15 mouse cellular contexts compared by ENCODE assay signal in genomic region chr6:116127918-116128443, GRCm38 (mm10).
"Had no signal": no experiment of that assay in that cellular context is flagged by ENCODE, and none has a peak within 500 bp of the region (broad histone marks: within the 10 kb centered on the region; RNA-seq: fewer than 3 reads in every experiment).

No protein-coding gene starts in this region.

- DNase-seq: layer of hippocampus, adult 9-11 months; right cerebral cortex, postnatal 25 days; thymus, adult 18-20 months; thymus, postnatal 36 days had no signal

- H3K36me3 ChIP-seq: midbrain, embryonic 15.5 days had no signal

- H3K9me3 ChIP-seq: limb, embryonic 10.5 days; limb, embryonic 13.5 days; midbrain, embryonic 12.5 days; midbrain, embryonic 15.5 days had no signal

- H3K27me3 ChIP-seq: limb, embryonic 13.5 days; midbrain, embryonic 12.5 days; midbrain, embryonic 15.5 days had no signal

- H3K4me2 ChIP-seq: limb, embryonic 13.5 days; lung, embryonic 14.5 days; midbrain, embryonic 12.5 days; midbrain, embryonic 15.5 days had no signal

- H3K4me1 ChIP-seq: limb, embryonic 10.5 days; limb, embryonic 13.5 days; midbrain, embryonic 15.5 days had no signal

- ATAC-seq: liver, postnatal 0 days; lung, postnatal 0 days; midbrain, embryonic 15.5 days had no signal

- H3K27ac ChIP-seq: kidney, postnatal 0 days; layer of hippocampus, adult 2 months; limb, embryonic 10.5 days; limb, embryonic 13.5 days; liver, embryonic 14.5 days; macrophage; midbrain, embryonic 12.5 days; midbrain, embryonic 15.5 days had no signal

- H3K9ac ChIP-seq: limb, embryonic 13.5 days; liver, embryonic 14.5 days; liver, postnatal 0 days; lung, embryonic 14.5 days; midbrain, embryonic 12.5 days; midbrain, embryonic 15.5 days had no signal

- H3K4me3 ChIP-seq: layer of hippocampus, adult 2 months; limb, embryonic 10.5 days; limb, embryonic 13.5 days; midbrain, embryonic 12.5 days; midbrain, embryonic 15.5 days had no signal
